Mouse (Mus musculus): ENCODE results near the gene 1300017J02Rik.
A peak's percentile ranks its signal among the peaks of the same experiment; 100 is the strongest.

GRCm38 (mm10) chr9:103302666-103303065 is 2.2 kb downstream of the 1300017J02Rik start:
- TF ChIP-seq CTCF (IDR thresholded peaks at IDR 0.05; ENCODE audit: low read depth): peak; percentile 84
- TF ChIP-seq EP300 (IDR thresholded peaks at IDR 0.05; ENCODE audit: low read depth): no peak

Measured in heart, postnatal 0 days (tissue).